Mouse (Mus musculus): Measurements from ENCODE around the gene Lgals12.

Lgals12 gene

DNA sequence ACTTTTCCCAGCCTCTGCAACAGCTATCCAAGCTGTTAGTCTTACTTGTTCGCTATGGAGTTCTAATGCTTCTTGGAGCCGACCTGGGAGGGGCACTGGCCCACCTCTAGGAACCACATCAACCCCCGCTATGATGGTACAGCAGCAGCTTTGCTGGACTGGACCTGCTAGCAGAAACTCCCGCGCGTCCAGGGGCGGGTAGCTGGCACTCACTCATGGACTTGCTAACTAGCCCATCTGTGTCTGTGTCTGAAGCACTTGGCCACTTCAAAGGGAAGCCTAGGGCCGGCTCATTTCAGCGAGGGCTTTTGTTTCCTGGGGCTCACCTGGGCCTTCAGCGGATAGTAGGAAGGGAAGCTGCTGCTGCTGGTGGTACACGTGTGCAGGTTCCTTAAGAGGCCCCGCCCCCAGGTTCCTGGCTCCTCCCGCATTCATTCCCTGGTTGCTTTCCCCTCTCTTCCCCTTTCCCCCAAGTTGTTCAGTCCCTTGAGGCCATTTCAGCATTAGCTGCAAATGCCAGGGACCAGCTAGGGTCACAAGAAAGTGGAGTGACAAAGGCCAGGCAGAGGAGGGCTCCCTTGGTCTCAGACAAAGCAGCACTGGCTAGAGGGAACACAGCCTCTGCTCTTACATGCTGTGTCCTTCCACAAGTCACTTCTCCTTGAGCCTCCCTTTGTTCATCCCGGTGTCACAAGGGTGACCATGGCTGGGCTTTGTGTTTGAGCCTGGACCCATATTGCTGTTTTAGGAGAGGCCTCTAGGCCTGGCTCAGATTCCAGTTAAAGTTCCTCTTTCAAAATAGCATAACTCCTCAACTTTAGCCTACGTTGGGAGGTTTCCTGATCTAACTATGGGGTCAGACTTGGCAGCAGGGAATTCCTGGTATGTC lies at the start of gene Lgals12:
Lgals12 (minus strand) TSS at position 393 of the 889 bp plus-strand sequence.
- no peak for DNase-seq (ENCODE audit: extremely low spot score, low read depth, low spot score)

- no peak for DNase-seq (ENCODE audit: extremely low spot score, low read depth, low spot score)
Measured at GRCm38 (mm10) chr19:7648913-7649666, 42.1 kb upstream of the Lgals12 start.

GRCm38 (mm10) chr19:7633786-7634185 lies 26.8 kb upstream of the Lgals12 start:
- DNase-seq (ENCODE audit: extremely low spot score, low read depth, low spot score), result no peak

DNA sequence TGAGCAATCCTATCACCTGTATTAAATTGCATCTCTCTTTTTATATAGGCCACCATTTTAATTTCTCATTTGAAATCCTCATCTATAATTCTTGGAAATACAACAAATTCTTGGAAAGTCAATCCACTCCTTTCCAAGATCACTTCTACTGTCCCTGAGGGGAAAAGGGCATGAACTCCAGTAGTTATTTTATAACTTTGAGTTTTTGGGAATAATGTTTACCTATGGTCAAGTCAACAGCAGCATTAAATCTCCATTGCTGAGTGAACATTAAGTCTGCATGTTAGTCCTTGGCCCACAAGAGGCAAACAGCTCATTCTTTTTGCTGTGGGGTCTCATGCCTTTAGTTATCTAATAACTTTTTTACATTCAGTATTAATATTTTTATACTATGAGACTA lies 26.0 kb upstream of the Lgals12 start:
- DNase-seq (ENCODE audit: extremely low spot score, low read depth, low spot score), result no peak

DNA sequence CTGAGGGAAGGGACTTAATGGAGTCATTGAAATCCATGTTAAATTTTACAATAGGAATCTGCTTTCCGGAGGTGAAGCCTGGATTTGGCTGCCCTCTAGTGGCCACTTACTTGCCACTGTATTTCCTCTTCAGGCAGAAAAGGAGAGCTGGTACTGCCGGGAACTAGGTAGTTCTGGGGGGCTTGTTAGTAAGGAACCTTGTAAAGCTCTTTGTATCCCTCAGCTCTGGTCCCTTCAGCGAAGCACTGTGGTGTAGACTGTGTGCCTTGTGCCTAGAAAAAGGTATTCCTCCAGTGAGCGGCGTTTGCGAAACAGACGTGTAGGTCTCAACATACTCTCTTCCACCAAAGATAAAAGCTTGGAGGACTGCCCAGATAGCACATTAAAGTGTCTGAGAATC lies 10.7 kb upstream of the Lgals12 start:
- peak; percentile 47 for DNase-seq (ENCODE audit: extremely low spot score, low read depth, low spot score)

DNA sequence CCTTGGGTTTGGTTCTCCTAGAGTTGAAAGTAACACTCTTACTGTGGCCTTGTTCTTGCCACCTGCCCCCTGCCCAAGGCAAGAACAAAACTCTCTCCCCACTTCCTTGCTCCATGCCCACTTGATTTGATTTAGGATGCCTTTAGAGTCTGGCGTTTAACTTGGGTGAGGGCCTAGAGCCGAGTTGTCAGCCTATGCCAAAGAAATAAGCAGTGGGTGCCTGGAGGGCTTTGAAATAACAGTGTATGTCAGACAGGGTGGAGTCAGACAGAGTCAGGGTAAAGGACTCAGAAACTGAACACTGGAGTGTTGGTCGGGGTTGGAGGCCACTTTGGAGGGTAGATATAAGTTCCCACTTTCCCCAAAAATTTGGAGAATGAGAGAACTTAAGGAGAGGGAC lies 10.1 kb upstream of the Lgals12 start:
- DNase-seq (ENCODE audit: extremely low spot score, low read depth, low spot score), result no peak

DNA sequence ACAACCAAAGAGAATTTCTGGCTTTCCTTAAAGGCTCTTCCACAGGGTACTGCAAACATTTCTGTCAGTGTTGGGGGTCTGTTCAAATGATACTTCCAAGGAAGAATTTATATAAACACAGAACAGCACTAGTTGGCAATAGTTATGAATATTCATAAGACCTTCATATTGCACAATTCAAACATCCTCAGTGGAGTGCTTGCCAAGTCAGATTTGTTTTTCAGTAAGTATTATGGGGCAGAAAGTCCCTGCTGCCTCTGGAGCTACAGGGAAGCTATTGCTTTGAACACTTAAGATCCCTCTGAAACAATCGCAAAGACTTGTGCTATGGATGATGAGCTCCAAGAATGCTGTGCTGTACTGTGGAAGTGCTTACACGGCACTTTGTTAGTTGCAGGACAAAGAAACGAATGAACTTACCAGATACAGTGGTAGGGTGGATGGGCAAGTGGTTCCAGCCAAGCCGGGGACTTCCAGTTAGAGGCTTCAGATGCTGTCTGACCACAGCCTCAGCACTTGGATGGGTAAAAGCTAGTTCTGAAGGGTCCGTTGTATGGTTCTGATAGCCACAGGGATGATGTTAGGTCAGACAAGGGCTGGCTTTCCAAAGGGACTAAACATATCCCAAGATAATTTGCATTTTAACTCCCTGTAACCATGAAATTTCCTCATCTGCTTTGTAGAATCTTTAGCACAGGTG lies 9.4 kb upstream of the Lgals12 start:
- no peak for DNase-seq (ENCODE audit: extremely low spot score, low read depth, low spot score)

- no peak for DNase-seq (ENCODE audit: extremely low spot score, low read depth, low spot score)
Measured at GRCm38 (mm10) chr19:7613151-7613550, 6.2 kb upstream of the Lgals12 start.

DNA sequence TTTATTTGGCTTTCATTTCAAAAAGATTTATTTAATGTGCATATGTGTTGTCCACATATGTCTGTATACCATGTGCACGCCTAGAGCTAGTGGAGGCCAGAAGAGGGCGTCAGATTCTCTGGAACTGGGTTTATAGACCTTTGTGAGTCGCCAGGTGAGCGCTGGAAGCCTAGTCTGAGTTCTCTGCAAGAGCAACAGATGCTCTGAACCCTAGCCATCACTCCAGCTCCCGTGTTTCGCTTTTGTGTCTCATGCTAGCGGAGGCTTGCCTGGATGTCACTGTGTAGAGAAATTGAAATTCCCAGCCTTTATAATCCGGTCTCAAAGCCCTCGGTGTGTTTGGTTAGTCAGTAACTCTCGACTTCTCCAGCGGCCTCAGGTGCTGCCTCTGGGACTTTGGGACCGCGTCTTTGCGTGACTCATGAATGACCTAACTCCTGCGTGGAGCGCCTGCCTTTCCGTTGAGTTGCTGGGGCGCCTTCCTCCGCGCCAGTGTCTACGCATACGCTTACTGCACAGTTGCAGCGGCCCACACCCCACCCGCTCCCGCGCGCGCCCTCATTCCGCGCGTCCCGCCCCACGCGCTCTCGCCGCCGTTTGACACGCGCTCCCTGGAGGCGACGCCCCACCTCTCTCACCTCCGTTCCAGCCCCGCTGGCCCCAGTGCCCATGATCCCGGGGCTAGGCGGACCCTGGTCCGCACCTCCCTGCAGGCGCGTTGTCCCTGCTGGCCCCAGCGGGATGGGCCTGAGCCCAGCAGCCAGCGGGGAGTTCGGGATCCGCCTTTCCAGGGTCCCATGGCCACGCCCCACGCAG lies 5.2 kb upstream of the Lgals12 start, which contains the start of gene Hrasls5:
Hrasls5 (plus strand) TSS at position 600 of the 816 bp plus-strand sequence.
- DNase-seq (ENCODE audit: extremely low spot score, low read depth, low spot score), result no peak

DNA sequence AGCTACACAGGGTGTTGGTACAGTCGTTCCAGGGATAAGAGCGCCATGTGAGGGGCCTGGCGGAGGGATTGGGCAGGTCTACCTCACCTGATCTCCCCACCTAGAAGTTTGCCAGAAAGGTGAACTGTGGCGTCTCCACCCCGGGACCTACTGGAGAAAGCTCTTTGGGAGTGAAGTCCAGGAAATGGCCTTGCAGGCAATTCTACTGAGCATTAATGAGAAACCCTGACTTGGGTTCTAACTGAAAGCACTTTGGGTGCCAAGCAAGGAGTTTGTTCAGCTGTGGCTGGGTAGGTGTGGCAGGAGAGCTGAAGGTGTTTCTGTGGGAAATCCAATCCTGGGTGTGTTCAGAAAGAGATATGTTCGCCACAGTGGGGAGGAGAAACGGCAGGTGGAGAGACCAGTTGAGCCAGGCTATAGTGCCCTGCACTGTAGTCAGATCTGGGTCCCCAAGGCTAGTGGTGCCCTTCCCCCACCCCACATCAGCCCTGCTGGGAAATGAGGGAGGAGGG lies 753 bp upstream of the Lgals12 start:
- DNase-seq (ENCODE audit: extremely low spot score, low read depth, low spot score), result no peak

DNA sequence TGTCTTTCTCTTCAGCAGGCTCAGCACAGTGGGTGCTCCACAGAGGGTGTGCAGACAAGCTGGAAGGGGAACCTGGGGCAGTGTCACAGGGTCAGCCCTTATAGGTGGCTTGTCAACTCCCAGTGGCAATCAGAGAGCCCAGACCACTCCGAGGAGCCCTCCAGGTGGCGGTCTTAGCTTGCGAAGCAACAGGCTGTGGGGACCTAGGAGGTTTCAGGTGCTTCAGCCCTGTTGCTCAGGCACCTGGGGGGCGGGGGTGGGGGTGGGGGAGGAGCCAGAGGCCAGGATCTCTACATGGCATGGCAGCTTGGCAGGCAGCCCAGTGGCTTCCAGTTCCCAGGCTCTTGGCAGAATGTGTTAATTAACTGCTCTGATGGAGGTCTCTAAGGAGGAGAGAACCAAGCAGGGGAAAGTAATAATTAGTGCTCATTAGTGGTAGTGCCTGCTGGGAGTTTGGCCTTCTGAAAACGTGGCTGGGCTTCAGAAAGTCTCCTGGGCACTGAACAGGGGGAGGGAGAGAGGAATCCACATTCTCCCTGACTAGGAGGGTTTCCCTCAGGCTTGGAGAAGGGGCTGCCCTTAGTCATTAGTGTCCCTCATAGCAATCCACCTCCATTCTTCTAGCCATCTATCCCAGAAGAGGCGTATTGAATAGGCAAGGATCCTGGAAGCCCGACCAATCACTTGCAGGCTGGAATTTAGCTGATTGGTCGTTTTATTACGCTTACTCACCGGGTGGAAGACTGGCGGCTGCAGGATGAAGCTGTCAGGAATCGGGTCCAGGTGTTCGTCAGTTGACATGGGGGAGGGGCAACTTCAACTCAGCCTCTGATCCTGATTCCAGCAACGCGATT lies 836 bp downstream of the Lgals12 start:
- DNase-seq (ENCODE audit: extremely low spot score, low read depth, low spot score), result peak; percentile 46

DNA sequence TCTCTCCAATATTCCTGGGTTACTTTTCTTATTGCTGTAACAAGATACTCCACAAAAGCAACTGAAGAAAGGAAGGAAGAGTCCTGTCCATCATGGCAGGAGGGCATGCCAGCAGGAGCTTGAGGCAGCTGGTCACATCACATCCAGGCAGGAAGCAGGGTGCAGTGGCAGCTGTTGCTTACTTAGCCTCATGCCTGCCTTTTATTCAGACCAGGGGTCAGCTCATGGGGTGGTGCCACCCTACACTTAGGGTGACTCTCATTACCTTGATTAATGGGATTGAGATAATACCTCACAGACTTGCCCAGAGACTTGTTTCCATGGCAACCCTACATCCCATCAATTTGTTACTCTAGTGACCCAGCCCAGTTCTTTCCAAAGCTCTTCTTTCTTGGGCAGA lies 2.0 kb downstream of the Lgals12 start:
- no peak for DNase-seq (ENCODE audit: extremely low spot score, low read depth, low spot score)

DNA sequence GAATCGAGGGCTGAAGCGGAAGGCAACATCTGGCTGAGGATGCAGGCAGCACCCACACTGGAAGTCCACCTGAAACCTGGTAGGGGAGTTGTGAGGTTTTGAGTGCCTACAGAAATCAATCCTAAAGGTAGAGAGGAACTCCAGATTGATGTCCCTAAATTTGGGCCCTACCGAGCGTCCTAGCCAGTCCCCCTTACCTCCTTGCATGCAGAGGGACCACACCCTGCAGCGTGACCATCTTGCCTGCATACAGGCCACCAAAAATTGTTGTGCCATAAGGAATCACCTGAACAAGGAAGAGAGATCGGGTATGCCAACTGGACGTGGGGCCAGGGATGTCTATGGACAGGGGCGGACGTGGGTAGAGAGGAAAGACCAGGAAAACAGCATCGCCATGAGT lies 2.9 kb downstream of the Lgals12 start:
- DNase-seq (ENCODE audit: extremely low spot score, low read depth, low spot score), result no peak

DNA sequence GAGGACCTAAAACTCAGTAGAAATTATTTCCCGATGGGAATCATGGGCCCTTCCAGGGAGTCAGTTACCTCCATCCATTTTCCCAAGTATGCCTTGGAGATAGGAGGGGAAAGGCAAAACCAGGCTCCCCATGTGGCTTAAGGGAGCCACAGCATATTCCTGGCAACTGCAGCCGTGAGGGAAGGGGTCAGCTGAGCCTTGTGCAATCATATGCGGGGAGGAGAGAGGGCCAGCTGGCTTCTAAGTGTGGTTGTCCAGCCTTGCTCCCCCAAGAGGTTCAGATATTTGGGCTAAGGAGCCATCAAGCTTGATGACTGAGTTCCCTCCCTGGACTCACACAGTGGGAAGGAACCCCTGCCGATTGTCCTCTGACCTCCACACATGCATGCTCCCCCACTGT lies 5.4 kb downstream of the Lgals12 start:
- no peak for DNase-seq (ENCODE audit: extremely low spot score, low read depth, low spot score)

DNA sequence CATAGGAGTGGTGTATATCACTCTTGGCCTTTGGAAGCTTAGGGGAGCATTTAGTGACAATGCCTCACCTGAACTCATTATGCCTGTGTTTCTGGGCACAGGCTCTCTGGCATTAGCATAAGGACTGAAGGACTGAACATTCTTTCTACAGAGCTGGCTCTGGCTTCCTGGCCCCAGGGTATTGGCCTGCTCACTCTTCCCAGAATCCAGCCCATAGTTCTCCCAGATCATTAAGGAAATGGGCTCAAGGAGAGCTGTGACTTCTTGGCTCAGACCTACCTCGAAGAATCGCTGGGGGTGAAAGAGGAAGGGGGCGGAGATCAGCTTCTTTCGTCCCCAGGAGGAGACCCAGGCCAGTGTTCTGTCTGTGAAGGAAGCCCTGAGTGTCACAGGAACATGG lies 8.5 kb downstream of the Lgals12 start:
- no peak for DNase-seq (ENCODE audit: extremely low spot score, low read depth, low spot score)

DNA sequence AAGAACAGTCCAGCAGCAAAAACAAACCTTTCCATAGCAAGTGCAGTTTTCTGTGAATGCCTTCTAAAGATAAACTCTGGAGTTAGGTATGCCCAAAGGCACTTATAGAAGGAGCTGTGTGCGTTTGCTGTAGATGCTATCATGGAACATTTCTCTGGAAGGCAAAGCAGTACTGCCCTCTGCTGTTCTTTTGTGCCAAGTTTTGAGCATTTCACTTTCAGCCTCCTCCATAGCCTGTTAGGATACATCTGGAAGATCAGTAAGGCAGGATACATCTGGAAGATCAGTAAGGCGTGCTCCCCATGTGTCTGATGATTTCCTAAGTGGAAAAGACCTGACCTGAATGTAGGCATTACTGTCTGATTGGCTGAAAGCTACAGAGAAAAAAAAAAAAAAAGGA lies 11.5 kb downstream of the Lgals12 start:
- no peak for DNase-seq (ENCODE audit: extremely low spot score, low read depth, low spot score)

DNA sequence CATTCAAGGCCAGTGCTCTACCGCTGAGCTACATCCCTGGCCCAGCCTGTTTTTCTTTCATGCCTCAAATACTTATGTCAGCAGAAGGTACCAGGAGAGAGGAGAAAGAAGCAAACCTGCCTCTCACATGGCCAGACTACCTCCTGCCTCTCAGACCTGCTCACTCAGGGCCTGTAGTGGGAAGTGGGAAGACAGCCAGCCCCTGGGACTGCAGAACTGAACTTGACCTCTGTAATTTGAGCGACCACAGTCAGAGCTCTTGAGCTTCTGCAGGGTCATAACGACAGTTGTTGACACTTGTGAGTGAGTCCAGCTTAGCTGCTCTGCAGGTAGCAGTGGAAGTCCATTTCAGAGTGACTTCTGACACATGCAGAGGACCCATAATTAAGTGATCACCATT lies 15.0 kb downstream of the Lgals12 start:
- DNase-seq (ENCODE audit: extremely low spot score, low read depth, low spot score), result no peak

DNA sequence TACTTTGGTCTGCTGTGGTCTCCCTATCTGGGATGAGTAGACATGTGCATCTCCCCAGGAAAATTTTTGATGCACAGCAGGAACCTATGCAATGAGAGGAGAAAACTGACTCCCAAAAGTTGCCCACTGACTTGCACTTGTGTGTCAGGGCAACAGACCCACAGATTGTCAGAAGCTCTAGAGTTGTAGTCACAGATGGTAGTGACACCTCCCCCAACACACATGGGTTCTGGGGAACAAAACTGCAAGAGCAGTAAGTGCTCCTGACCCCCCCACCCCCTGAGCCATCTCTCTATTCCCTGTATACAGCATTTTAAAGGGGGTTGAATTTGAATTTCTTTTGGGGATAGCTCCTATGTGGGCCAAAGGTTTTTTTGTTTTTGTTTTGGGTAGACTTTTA lies 16.2 kb downstream of the Lgals12 start:
- no peak for DNase-seq (ENCODE audit: extremely low spot score, low read depth, low spot score)

GRCm38 (mm10) chr19:7585764-7586163 lies 21.2 kb downstream of the Lgals12 start:
- DNase-seq (ENCODE audit: extremely low spot score, low read depth, low spot score), result no peak

GRCm38 (mm10) chr19:7585279-7585678 lies 21.7 kb downstream of the Lgals12 start:
- no peak for DNase-seq (ENCODE audit: extremely low spot score, low read depth, low spot score)
